In the genomic region with DNA sequence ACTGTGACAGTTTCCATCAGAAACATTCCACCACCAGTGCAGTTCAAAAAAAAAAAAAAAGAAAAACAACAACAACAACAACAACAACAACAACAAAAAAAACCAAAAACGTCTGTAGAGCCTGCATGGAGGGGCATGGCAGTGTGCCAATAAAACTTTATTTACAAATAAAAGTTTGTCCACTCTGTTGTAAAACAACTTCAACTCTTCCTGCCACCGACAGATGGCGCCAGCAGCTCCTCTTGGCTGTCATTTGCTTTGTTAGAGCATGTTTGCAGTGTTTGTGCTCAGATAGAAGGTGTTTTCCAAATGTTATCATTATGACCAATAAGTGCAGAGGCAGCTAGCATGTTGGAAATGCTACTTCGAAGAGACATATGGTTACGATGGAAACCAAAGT, we compare ENCODE assay signal across 11 mouse cellular contexts.
DNase-seq lines count a peak whose midpoint lies in the region; ATAC-seq and TF ChIP-seq lines count a peak whose summit lies in the region.
"Had no signal": no experiment of that assay in that cellular context is flagged by ENCODE, and none has a peak within 500 bp of the region (broad histone marks: within the 10 kb centered on the region; RNA-seq: fewer than 3 reads in every experiment).

No protein-coding gene starts in this region.

- no peak overlapping the region for H3K4me3 ChIP-seq in hindbrain, postnatal 0 days (ENCODE audit: low read length)
- H3K4me3 ChIP-seq: forebrain, embryonic 10.5 days had no signal

- peak; percentile 37 for DNase-seq in embryo, embryonic 10 days (ENCODE audit: low spot score)
- no peak for DNase-seq in embryo, embryonic 11 days
- DNase-seq in layer of hippocampus, adult 8-10 months (ENCODE audit: low spot score in 2 of 2) = peak; percentile 17 to 46
- DNase-seq in layer of hippocampus, postnatal 36 days = no peak
- peak; percentile 50 for DNase-seq in retina, postnatal 1 day
- DNase-seq in retina, embryonic 14.5 days (ENCODE audit: low spot score) = no peak
- peak; percentile 74 for DNase-seq in hindbrain, postnatal 0 days (ENCODE audit: low spot score)
- DNase-seq: thymus, adult 2 months had no signal

- no peak overlapping the region for H3K27ac ChIP-seq in hindbrain, postnatal 0 days
- H3K27ac ChIP-seq: forebrain, embryonic 10.5 days had no signal

- H3K36me3 ChIP-seq in hindbrain, postnatal 0 days (ENCODE audit: insufficient read depth, low read length) = no peaks in the 10 kb centered on the region
- H3K36me3 ChIP-seq: forebrain, embryonic 10.5 days had no signal

- H3K4me2 ChIP-seq in hindbrain, postnatal 0 days (ENCODE audit: low read depth, low read length) = no peak overlapping the region
- H3K4me2 ChIP-seq: midbrain, embryonic 11.5 days had no signal

- peak; percentile 80 for TF ChIP-seq CTCF in hindbrain, postnatal 0 days (IDR thresholded peaks at IDR 0.05; ENCODE audit: low read depth)

- no peak for ATAC-seq in hindbrain, postnatal 0 days
- ATAC-seq in megakaryocyte progenitor cell, adult 5-6 weeks (replicated peaks; ENCODE audit: poor library complexity) = no peak

- no peaks in the 10 kb centered on the region for H3K4me1 ChIP-seq in hindbrain, postnatal 0 days (ENCODE audit: insufficient read depth, low read length)
- H3K4me1 ChIP-seq: forebrain, embryonic 10.5 days had no signal

- H3K9me3 ChIP-seq in hindbrain, postnatal 0 days (ENCODE audit: low read length) = no peaks in the 10 kb centered on the region
- H3K9me3 ChIP-seq: forebrain, embryonic 10.5 days had no signal

- H3K27me3 ChIP-seq in hindbrain, postnatal 0 days (ENCODE audit: insufficient read depth, low read length) = no peaks in the 10 kb centered on the region

- WGBS in hindbrain, postnatal 0 days = 44% methylated on average over 5 of the region's 5 CpGs

- H3K9ac ChIP-seq in hindbrain, postnatal 0 days (replicated peaks; ENCODE audit: low read length) = no peak overlapping the region

Comparison
In these comparisons a context has a peak if more than half of its experiments do, and no peak if none do; other contexts are left out.
1. DNase-seq: peak in embryo, embryonic 10 days (single experiment), layer of hippocampus, adult 8-10 months (2 of 2), retina, postnatal 1 day (single experiment) and hindbrain, postnatal 0 days (single experiment); none in embryo, embryonic 11 days (single experiment), layer of hippocampus, postnatal 36 days (0 of 2) and retina, embryonic 14.5 days (single experiment).